Mouse (Mus musculus): ENCODE data around the gene Kcnd3. TPM values are rescaled to one million over a fixed set of nuclear protein-coding genes. Genes with fewer than 3 reads are reported as not detected.
A peak's percentile ranks its signal among the peaks of the same experiment; 100 is the strongest.
"Not testable (repeated sequence)": the region's sequence is repeated elsewhere in the genome, so short reads cannot be mapped to it uniquely, and the experiment has no call there.

Kcnd3 gene
- total RNA-seq, 2 experiments from 2014 or later = 9.5 to 10.1 TPM

DNA sequence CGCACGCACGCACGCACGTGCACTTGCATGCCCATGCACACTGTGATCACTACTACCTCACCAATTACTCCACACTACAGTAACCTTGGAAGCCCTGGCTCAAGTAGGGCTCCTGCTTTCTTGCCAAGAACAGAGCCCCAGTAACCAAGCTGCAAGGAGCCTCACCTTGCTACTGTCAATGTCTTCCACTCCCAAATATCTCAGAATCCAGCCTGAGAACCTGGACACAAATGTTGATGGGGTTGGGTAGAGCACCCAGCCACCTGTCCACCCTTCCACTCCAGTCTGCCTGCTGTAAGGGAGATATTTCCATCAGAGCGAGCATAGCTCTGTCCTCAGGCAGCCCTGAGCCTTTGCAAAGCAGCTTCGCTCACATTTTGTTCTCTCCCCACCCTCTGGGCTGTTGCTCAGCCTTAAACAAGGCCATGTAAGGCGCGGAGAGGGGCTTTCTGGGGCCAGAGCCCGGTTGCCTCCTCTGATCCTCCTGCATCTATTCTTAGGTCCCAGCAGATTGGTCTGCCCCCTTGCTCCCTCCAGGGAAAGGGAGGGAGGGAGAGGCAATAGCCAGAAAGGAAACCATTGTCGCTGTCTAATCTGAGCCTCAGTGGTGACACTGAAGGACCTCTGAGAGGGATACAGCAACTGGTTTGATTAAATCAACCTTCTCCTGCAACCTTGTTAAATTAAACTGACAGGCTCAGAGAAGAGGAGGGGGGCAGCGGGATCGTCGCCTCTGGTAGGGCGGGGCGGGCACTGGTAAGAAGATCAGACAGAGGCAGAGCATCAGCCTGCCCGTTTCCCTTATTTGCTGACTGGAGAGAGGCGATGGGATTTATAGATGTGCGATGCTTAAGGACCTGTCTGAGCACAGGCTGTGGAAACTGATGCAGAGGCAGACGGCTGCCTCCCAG is 243.6 kb downstream of the Kcnd3 start:
- no peak for DNase-seq (ENCODE audit: low spot score in 2 of 2)

DNA sequence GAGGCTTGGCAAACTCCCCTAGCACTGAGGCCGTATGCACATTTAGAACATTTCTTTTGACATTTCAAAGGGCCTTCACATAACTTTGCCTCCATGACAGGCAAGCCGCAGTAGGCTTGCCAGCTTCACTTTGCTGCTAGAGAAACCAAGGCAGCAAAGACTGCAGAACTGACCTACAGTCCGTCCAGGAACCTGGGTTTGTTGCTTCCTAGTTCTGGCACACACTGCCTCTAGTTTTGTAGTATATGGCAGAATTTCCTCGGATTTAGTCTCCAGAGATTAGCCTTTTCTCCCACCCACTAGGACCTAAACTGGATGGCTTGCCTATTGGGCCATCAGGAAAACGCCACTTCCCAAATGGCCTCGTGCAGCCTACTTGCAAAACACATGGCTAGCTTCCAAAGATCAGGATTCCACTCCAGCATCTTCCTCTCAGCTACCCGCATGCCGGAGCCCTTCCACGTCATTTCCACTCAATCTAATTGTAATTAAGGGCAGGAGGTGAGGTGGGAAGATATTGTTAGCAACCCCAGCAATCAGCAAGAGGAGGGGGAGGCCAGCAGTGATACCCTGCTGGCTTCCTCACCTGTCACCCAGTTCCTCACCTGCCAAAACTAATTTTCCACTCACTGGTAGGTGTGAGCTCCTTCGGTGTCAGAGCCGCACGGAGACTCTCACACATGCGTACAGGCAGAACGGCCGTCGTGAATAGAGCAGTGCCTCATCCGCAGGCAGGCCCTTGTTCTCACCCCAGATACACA is 244.4 kb downstream of the Kcnd3 start:
- DNase-seq (ENCODE audit: low spot score in 2 of 2) = no peak

DNA sequence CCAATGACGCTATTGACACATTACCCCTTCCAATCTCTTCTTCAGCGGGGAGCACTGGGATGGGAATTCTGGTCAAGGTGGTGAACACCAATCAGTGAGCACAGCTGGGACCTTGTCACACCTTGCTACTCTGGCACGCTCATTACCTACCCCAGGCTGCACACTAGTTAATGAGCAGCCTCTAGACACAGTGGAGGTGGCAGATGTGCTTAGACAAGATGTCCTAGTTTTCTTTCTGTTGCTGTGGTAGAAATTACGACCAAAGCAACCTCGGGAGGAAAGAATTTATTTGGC is 245.0 kb downstream of the Kcnd3 start:
- DNase-seq (ENCODE audit: low spot score in 2 of 2) = no peak

DNA sequence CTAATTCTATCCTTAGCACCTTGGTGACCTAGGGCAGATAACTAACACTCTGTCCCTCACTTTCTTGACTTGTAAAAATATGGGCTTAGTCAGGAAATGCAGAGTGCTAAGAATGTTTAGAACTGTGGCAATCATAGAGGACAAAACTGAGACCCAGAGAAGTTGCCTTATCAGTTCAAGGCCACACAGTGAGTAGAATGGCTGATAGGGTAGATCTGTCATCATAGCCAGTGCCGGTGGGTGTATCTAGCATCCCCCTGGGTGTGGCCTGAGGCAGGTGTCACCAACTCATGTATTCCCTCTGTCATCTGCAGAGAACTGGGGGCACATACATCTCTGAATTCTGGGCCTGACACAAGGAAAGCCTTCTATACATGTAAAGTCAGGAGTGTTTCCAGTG is 246.2 kb downstream of the Kcnd3 start:
- DNase-seq (ENCODE audit: low spot score in 2 of 2) = no peak

DNA sequence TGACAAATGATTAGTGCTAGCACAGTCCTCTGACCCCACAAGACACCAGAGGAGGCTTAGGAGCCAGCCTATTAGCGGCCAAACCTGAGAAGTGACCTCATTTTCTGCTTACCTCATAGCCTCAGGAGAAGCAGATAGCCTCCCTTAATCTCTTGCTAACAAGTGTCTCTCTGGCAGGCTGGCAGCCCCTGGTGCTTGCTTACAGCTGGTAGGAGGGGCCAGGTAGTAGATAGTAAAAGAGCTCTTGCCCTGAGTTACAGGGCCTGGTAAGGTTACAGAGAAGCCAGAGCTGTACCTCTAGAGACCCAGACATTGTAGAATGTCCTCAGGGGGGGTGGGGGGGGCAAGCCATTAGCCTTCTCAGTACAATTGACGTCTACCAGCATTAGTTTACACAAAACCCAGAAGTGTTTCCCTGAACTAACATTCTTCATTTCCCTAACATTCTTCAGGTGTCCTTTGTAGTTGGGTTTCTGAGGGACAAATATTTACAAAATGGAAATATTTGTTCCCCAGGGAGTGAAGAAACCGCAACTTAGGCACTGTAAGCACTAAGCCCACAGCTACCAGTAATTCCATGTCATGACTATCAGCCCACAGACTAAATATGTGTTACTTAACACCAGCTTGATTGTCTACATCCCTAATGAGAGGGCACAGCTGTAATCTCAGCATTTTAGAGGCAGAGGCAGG is 247.3 kb downstream of the Kcnd3 start:
- no peak for DNase-seq (ENCODE audit: low spot score in 2 of 2)

DNA sequence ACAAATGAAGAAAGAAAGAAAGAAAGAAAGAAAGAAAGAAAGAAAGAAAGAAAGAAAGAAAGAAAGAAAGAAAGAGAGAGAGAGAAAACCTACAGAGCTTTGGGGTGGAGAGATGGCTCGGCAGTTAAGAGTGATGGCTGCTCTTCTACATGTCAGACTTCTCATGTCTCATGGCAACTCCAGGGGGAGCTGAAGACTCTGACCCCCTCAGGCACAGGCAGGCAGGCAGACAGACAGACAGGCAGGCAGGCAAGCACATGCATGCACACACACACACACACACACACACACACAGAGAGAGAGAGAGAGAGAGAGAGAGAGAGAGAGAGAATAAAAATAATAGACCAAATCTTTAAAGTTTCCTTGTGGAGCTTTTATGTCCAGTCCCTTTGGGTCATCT is 248.7 kb downstream of the Kcnd3 start:
- DNase-seq (ENCODE audit: low spot score in 2 of 2) = not testable (repeated sequence)

DNA sequence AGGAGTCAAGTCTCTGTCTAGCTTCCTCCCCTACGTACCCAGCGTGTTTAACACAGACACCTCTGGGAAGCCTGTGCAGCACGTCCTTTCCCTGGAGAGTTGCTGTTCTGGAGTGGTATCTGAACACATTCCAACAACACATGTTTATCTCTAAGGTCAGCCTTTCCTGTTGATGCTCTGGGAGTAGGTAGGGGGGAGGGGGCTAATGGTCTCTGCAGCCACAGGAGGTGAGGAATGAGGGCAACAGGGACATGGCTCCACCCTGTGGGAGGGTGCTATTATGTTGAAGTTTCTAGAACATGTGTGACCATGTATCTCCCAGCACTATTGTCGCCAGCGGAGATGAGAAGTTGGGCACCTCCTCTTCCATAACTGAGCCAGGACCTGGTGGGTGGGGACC is 249.3 kb downstream of the Kcnd3 start:
- no peak for DNase-seq (ENCODE audit: low spot score in 2 of 2)

DNA sequence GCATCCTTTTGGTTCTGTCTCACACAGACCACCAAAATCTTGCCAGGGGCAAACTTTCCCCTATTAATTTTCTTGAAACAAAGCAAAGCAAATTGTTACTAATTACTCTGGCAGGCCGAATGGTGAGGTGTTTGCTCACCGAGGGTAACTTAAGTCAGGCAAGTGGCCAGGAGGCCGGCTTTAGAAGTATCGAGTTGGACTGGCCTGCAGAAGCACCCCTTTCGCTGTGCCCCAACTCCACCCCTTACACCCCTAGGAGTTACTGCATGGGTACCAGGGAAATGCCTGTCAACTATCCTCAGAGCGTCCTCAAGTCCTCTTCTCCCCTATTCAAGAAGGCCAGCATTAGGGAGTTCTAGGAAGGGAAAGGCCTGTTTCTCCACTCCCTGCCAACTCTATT is 251.4 kb downstream of the Kcnd3 start:
- DNase-seq (ENCODE audit: low spot score in 2 of 2) = no peak

DNA sequence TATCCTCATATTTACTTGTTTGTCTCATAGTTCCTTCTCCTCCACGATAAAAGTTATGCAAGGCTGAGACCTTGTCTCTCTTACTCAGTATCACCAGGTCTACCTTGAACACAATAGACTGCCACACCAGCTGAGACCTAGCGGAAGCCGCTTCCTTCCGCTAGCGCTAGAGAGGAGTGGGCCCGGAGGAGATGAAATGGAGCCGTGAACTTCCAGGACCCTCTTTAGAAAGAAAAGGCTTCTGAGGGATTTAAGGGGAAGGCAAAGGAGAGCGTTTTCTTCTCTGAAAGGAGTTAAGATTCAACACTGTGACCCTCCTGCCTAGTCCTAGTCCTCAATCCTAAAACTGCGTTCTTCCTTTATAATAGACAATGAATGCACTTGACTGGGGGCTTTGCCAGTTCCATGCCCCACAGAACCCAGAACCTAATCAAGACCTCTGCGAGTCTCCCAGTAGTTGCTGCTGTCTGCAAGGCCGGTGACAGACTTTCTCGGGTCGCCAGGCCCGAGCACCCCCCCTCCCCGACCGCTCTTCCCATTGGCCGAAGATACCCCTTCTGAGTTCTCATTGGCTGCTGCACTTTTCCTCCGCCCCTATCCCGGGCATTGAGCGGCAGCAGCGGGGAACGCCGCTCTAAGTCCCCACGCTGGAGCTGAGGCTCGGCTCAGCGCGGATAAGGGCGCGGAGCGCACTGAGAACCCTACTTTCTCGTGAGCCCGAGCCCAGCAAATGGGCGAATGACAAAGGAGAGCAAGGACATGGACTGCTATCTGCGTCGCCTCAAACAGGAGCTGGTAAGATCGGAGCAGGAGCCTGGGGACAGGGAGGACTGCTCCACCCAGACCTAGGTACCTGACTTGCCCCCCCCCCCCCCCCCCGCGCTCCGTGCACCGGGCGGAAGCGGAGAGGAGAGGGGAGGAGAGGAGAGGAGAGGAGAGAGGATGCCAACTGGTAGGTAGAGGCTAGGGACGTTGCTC is 252.2 kb downstream of the Kcnd3 start, which contains the start of gene Inka2:
Gene Inka2, plus strand, starts transcription at position 569 of the 978 bp plus-strand sequence.
- peak; percentile 33 to 66 for DNase-seq (ENCODE audit: low spot score in 2 of 2)

DNA sequence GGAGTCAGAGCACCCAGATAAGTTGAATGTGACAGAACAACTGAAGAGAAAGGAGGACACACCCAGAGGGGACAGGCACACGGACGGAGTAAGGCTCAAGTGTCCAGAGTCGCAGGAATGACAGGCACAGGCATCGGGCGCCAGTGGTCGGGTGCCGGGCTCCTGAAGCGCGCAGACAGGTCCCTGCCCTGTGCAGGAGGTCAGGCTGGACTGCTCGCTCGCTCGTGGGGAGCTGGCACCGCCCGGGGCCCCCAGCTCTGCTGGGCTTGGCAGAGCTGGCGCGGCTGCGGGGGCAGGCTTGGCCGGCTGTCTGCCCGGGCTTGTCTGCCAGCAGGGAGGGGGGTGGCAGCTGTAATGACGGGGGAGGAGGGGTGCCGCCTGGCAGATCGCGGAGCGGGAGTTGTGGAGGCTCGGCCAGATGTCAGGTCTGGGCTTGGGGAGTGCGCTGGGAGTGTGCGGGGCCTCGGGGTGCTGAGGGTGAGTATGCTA is 253.0 kb downstream of the Kcnd3 start:
- no peak for DNase-seq (ENCODE audit: low spot score in 2 of 2)

DNA sequence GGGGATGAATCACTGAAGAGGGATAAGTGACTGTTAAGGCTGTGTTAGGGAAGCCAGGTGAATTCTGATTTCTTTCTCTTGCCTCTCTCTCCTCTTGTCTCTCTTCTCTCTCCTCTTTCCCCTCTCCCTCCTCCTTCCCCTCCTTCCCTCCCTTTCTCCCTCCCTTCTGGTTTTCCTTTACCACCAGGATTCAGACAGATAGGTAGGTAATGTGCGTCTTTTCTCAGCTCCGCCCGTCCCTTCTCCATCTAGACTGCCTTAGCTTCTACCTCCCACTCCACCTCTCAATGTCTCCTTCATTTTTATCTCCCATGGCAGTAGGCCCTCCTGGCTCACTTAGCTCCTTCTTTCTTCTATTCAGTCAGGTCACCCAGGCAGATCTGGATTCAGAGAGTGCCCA is 253.4 kb downstream of the Kcnd3 start:
- DNase-seq (ENCODE audit: low spot score in 2 of 2) = no peak

DNA sequence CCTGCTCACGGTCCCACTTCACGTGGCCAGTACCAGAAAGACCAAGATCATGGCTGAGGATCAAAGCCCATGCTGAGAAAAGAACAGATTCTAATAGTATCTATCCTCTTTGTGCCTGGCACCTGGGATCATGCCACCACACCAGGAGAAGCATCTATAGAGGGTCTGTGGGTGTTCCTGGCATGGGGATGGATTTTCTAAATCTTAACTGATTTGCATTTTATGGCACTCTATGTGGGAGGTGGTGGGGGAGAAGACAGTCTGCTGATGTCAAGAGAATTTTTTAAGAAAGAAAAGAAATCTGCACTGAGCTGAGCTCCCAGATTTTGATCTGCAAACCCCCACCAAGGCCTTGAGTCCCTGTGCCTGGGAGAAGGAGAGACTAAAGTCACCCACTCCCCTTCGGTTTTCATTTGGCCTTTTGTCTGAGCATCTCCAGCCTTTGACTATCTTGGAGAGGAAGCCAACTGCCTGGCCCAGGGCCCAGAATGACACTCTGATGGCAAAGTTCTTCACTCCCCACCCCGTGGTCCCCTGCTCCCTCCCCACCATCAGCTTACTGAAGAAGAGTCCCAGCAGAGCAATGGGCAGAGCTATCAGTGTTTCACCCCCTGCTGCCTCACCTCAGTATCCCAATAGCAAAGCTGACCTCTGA is 254.4 kb downstream of the Kcnd3 start:
- DNase-seq (ENCODE audit: low spot score in 2 of 2) = no peak

DNA sequence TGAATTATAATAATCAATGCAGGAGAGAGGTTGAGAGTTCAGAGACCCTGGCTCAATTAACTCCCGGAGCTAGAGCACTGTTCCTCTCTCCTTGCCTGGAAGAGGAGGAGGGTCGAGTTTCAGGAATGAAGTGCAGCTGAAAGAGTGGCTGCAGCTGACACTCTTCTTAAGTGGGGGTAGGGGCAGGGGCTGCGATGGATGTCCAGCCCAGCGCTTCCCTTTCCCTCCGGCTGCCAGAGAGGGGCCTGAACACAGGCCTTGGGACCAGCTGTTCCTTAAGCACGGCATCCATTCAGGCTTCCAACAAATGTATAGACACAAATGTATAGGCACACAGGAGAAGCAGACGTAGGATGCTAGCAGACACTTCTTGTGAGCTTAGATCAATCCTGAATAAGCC is 255.5 kb downstream of the Kcnd3 start:
- no peak for DNase-seq (ENCODE audit: low spot score in 2 of 2)

DNA sequence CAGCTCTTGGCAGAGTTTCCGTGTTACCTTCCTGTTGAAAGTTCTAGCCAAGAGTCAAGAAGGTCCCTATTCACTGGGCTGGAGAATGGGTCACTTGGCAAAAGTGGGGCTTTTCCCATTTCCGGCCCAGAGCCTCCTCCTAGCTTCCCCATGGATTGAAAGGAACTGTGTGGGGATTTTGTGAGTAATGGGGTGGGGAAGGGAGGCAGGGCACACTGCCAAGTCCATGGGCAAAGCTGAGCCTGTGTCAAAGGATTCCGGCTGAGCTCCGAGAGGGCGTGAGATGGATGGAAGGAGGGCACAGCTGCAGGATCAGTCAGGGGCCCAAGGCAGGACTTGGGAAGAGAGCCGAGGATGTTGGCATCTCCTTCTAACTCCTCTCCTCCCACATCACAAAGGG is 258.1 kb downstream of the Kcnd3 start:
- DNase-seq (ENCODE audit: low spot score in 2 of 2) = no peak

DNA sequence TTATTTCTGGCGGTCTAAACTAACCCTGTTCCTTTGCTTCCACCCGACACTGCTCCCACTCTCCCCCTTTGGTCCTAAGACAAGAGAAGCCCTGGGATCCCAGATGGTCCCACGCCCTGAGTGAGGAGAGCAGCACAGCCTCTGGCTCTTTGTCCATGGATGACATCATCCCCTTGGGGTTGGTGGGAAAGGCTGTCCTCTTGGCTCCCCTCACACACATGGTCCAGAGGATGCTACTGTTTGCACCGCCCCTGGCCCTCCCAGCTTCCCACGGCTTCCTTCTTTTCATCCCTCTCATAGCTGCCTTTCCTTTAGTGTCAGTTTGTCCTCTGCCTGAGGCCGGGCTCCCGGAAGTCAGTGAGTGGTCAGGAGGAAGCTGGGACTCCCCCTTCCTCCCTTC is 259.6 kb downstream of the Kcnd3 start:
- DNase-seq (ENCODE audit: low spot score in 2 of 2) = no peak

DNA sequence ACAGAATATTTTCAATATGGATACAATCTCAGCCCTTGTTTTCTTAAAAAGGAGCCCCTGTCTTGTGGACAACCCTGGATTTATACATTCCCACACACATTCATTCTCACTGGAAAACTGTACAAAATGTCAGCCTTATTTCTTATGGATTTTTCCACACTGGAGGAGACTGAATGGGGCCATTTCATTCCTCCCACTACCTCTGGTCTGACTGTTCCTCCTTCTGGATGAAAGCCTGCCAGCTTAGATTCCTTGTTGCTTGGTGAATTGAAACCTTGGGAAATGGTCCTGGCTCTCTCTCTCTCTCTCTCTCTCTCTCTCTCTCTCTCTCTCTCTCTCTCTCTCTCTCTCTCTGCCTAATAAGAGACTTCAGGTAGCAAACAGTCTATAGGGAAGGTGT is 260.7 kb downstream of the Kcnd3 start:
- DNase-seq (ENCODE audit: low spot score in 2 of 2) = no peak

DNA sequence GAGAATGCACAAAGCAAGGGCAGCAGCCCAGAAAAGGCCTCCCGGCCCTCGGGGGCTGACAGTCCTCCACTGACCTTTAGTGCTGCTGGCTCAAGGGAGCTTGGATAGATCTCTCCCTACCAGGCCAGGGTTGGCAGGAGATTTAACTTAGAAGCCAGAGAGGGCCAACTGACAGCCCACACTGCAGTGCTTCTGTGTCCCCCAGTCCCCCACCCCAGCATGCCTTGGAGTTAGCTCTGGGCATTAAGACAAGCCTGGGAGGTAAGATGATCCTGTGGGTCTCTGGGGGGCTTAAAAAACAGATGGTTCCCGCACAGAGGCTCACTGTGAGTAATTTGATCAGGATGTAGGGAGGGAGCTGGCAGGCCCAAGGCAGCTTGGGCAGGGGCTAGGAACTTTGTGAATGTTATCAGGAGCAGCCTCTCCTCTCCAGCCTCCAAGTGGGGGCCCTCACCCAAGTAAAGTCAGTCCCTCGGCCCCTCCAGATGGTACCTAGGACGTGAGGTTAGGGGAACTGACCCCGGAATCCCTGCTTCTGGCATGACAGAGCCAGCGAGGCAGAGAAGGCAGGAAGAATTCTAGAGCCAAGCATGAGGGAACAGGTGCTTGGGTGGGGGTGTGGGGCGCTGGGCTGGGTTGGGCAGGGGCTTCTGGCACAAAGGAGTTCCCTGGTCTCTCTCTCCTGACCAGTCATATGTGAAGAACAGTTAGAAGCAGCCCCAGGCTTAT is 262.1 kb downstream of the Kcnd3 start:
- no peak for DNase-seq (ENCODE audit: low spot score in 2 of 2)

DNA sequence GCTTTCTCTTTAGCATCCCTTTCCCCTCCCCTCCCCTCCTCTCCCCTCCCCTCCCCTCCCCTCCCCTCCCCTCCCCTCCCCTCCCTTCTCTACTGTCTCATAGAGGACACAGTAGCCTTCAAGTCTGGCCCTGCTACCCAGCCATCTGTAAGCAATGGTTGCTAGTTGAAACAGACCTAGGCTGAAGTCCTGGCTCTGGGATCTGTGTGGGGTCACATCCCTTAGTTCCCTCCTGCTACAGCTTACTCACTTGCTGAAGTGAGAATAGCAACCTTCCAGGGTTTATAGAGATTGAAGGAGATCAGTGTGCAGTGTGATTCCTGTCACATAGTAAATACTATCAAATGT is 262.7 kb downstream of the Kcnd3 start:
- no peak for DNase-seq (ENCODE audit: low spot score in 2 of 2)

DNA sequence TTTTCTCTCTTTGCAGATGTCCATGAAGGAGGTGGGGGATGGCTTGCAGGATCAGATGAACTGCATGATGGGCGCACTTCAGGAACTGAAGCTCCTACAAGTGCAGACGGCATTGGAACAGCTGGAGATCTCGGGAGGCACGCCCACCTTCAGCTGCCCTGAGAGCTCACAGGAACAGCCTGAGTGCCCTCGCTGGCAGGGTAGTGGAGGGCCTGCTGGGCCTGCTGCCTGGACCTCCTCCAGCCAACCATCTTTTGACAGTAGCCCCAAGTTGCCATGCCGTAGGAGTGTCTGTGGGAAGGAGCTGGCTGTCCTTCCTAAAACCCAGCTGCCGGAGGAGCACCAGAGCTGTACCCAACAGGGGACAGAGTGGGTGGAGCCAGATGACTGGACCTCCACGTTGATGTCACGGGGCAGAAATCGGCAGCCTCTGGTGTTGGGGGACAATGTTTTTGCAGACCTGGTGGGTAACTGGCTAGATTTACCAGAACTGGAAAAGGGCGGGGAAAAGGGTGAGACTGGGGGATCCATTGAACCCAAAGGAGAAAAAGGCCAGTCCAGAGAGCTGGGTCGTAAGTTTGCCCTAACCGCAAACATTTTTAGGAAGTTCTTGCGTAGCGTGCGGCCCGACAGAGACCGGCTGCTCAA is 264.3 kb downstream of the Kcnd3 start:
- no peak for DNase-seq (ENCODE audit: low spot score in 2 of 2)

Data from adrenal gland, postnatal 4 days (tissue).